Mouse (Mus musculus) layer of hippocampus, adult 9-10 months (tissue): ENCODE measurements around the gene Atxn1.

Source experiments
- DNase-seq: peaks from one replicate; pipeline ENCODE4 v3.0.0; 2022; ENCODE audit warnings: low spot score

Gene Atxn1

DNA sequence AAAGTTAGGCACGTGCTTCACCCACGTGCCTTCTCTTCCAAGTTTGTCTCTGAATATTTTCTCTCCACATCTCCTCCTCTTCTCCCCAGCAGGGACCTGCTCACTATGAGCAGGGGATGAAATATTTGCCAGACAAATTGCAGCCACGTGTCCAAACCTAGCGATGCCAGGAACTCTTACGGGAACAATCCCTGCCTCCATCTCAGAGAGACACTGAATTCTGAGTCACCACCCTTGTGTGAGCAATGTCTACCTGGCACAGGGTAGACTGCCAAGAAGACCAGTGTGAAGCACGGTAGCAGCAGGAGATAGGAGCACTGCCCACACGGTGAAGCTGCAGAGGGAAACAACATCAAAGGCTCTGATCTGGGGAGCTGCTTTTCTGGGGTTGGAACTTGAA, 394.9 kb downstream of the Atxn1 start:
- DNase-seq: no peak

DNA sequence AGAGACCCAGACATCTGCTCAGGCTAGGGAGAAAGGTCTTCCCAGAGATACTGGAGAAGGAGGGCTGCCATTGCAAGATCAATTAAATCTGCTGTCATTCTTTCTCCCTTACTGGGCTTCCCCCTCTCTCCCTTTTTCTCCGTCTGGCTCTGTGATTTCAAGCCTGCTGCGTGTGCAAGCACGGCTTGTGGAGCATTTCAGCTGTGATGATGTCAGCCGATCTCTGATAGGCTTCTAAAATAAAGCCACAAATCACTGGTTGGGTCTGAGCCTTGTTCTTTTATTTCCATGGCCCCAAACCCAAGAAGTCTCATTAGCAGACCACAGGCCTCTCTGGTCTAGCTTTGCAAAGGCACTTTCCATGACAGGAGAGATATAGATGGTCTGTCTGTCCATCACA, 399.9 kb downstream of the Atxn1 start:
- DNase-seq: no peak

DNA sequence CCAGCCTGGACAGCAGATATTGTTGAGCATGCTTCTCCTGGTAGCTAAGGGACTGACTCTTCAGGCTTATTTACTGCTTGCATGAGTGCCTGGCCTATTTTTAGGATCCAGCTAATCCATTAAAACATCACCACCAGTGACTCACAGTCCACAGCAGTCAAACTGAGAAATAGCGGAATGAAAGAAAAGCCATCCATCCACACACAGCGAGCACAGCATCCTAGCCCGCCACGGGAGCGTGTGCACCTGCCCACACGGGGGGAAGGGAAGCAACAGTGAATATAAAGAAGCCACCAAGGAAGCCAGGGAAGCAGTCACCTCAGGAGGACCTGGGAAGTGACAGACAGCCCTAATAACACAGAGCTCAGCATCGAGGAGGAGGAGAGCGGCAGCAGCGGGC, 402.8 kb downstream of the Atxn1 start:
- no peak for DNase-seq

DNA sequence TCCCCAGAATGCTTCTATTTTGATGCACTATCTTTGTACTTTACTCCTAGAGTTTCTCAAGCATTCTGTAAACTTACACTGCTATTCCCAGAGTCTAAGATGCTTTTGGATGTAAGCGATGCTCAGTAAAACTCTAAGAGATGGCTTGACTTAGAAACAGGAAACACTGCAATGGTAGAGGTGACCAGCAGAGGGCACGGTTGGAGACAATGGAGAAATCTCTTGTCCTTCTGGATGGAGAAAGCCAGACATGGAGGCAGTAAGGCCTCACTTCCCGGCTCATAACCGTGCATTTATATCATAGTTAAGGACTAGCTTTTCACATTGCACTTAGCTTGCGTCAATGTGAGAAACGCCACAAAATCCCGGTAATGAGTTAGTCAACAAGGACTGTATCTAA, 404.3 kb downstream of the Atxn1 start:
- DNase-seq: no peak

DNA sequence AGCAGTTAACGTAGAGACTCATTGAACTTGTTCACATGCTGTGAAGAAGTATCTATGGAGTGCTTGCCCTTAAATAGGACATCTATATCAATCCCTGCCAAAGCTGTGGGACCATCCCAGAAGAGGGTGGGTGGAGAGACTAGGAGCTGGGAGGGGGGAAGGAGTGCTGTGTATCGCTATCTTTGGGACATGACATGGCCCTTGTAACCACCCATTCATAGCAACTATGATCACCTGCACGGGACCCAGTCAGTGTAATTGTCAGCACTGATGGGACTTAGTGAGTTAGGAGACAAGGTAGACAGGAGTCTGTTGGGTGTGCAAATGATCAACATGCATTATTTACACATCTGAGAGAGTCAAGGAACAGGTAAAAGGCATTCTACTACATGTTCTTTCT, 405.6 kb downstream of the Atxn1 start:
- no peak for DNase-seq

DNA sequence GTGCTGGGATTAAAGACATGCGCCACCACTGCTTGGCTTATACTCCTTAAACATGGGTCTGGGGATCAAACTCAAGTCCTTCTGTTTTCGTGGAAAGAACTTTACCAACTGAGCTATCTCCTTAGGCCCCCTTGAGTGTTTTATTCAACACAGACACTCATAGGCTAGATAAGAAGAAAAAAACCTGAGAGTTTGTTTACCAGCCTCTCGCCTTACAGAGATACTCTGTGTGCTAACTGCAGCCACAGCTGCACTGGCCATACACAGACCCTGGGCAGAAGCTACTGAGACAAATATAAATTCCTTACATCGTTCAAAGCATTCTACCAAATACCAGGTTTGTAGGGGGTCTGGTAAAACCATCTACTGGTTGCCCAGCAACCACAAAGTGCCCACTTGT, 406.4 kb downstream of the Atxn1 start:
- DNase-seq: no peak

DNA sequence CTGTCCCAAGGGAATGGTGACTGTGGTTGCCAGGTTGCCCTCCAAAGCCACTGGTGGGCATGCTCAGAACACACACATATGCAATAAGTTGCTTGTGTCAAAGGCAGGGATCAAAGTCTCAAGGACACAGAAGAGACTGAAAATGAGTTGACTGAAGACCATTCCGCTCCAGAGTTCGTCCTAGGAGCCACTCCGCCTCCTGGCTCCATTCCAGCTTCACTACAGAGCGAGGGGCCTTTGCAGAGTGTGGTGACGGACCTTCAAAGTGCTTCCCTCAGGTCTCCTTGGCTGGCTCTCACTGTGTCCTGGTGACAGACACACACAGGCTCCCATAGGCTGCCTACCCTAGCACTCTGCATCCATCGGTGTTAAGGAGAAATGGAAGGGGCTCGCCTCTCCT, 411.1 kb downstream of the Atxn1 start:
- DNase-seq: no peak

DNA sequence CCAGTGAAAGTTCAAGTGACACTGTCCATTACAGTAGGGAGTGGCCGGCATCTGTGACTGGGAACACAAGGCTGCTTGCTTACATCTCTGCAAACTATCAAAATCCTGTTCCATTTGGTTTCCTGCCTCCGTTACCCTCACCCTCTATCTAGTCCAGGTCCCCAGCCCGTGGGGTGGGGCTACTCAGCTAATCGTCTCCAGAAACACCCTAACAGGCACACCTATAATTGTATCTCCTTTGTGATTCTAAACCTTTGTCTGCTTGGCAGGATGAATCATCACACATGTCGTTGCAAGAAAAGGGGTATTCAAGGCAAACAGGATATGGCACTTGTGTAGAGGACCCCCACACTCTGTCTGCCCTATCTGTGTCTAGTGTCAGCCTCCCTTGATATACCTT, 417.3 kb downstream of the Atxn1 start:
- no peak for DNase-seq

DNA sequence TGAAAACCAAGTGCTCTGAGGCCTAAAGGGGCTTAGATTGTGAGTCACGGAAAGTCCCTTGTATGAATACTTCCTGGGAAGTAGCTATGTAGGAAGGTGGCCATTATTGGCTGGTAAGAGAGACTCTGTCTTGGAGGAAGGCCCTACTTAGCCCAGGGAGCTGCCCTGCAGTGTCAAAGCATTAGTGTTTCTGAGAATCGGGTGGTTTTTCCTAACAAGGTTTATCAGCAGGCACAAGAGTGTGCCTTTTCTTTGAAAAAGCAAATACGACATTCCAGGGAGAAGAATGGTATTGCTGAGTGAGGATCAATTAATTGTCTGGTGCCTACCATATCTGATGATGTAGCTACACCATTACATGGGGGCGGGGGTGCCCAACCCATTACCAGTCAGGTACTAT, 417.9 kb downstream of the Atxn1 start:
- no peak for DNase-seq

DNA sequence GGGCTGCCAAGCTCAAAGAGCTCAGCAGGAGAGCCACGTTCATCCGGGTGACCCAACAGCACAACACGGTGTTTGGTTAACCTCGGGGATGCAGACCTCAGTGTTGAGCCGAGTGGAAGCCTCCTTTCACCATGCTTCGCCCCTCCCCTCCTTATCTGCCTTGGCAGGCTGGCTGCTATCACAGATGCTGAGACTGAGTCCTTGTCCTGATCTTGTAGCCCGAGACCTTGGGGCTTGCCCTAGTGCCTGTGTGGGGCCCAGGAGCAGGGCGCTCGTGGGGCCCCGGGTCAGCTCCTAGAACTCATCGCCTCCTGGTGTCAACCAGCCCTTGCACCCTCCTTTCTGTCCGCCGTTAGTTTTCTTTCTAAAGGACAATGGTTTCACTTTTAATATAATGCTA, 418.8 kb downstream of the Atxn1 start:
- no peak for DNase-seq

DNA sequence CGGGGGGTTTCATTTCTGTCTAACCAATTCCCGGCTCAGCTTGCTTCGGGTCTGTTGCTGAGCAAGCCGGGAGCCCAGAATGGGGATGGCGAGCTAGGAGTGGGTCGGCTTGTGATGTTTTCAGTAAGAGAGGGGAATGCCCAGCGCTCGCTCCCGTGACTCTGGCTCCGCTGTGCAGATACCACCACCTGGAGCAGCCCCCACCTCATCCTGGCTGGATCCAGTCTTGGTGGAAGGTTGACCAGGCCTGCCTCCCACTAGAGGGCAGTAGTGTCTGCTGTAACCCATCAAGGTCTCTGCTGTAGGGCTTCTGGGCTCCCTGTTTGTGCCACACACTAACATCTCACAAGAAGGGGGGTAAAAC, 425.6 kb downstream of the Atxn1 start:
- DNase-seq: no peak

DNA sequence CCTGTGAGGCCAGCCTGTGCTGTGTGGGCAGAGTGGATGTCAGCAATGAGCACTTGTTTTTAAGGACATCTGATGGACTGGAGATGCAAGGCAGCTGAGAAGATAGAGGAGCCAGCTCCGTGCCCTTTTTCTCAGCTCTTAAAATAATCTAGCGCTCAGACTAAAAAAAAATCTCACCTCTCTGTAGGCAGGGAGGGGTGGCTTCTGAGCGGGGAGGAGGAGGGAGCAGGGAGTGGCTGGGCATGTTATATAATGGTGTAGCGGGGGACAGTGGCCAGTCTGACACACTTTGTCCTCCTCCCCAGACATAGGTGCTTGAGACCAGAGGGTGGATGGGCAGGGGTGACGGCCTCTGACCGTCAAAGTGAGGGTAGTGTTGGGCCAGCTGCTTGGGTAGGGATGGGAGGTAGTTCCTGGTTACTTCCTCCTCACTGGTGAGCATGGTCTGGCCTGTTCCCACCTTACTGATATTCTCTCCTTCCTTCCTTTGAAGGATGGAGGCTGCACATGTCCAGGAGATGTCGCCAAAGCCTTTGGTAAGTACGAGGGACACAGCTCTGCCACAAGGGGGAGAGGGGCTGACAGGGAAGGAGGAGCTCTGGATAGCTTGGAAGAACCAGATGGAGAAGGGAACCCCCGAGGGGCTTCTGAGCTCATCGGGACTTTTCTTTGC, 426.1 kb downstream of the Atxn1 start:
- DNase-seq: no peak

DNA sequence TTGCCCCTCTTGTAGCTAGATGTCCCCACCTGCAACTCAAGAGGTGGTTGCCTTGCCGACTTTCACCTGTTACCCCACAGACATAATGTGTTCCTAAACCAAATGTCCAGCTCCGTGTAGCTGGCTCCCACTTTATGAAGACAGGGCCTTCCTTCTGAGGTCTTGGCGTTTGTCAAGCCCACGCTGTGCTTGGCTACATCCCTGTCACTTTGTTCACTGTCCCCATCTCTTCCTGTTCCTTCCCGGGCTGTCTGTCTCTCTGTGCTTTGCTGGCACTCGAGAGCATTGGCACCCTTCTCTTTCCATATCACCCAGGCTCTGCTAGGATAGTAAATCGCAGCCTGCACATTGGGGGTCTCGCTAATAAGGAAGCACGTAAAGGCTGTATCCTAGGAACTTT, 426.7 kb downstream of the Atxn1 start:
- DNase-seq: no peak

DNA sequence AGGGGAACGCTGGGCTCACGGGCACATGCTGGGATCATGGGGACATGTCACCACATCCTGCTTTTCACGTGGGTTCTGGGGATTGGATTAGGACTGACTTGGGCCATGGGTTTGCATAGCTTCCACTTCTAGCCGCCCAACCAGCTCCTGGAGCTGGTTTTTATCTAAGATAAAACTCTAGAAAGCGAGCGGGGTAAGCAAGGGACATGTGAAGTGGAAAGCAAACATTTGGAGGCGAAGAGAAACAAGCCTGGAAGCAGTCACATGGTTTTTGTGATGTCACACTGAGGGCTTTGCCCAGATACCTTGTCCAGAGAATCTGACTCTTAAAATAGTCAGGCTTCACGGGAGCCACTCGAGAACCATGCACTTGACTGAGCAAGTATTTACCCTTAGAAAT, 427.7 kb downstream of the Atxn1 start:
- DNase-seq: no peak

DNA sequence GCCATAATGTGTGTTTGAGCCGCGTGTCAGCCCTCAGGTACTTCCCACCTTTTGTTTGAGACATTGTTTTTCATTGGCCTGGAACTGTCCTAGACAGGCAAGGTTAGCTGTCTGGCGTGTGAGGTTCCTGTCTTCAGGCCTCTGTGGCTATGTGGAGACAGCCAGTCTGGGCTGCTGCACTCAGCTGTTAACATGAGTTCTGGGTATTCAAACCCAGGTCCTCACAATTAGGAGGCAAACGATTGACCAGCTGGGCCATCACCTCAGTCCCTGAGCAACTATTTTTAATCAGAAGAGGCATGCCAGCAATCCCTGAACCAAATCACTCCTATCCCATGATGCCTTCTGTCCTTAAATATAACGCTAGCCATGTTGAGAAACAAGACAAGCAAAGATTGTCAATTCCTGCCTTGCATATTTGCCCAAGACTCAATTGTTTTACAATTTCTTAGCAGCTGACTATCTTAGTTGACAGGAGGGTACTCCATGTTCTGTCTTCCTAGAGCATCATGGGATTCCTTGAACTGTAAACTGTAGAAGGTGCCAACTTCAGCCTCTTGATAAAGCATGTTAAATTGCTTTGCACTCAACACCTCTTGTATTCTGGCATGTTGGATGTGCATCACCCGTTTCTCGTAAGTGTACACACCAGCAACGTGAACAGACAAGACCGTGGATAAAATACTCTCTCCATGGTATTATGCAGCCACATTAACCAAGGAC, 428.9 kb downstream of the Atxn1 start:
- DNase-seq: no peak

DNA sequence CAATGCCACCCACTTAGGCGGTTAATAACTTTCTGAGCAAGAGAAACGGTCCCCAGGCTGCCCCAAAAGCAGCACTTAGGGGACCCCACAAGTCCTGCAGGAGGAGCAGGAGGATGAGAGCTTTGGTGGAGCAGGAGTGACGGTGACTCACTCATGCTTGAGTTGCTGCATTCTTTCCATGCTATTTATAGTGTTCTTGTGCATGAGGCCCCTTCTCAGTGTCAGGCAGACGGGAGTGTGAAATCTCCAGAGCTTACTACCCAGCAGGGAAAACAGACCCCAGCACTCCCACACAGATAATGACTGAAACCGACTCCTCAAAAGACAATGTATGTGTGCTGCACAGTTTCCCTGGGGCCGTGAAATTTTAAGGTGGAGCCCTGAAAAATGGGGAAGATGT, 434.1 kb downstream of the Atxn1 start:
- no peak for DNase-seq

DNA sequence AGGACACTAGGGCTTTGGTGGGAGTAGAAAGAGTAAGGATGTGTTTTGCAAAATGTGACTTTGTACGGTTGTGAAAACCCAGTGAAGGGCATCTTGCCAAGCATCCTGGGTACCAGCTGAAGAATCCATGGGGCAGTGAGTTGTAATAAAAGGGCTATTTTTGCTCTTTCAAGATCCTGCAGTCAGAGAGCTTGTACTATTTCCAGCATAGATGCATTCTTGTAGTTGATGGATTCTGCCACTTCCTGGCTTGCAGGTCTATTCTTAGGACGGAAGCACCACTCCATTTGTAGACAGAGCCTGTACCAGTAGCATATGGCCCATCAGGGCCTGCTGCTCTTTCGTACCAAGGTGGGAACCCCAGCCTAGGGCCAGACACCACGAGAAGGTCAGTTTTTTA, 436.0 kb downstream of the Atxn1 start:
- DNase-seq: no peak

DNA sequence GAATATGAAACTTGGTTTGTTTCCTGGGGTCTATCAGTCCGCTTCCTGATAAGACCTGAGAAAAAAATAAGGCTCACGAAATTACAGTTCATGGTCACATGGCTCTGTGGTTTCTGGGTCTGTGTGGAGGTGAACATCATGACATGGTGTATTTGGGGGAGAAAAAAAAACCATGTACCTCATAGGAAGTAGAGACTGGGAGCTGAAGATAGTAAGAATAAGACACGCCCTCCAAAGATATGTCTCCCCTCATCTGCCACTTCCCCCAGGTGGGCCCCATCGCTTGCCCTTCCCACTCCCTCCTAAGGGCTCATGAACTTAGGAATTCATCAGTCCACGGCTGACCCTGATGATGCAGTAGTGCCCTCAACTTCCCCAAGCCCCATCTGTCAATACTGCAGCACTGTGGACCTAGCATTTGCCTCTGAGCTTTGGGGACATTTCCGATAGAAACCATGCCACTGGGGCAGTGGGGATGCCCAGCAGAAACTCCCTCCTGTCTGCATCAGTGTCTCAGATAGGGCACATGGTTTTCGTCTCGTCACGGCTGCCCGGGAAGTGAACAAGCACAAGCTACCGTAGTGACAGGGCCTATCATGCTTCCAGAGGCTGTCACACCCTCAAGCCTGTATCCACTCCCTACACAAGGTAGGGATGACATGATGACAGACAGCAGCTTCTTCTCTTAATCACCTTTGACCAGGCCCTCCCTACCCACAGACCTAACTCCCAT, 437.4 kb downstream of the Atxn1 start:
- no peak for DNase-seq

DNA sequence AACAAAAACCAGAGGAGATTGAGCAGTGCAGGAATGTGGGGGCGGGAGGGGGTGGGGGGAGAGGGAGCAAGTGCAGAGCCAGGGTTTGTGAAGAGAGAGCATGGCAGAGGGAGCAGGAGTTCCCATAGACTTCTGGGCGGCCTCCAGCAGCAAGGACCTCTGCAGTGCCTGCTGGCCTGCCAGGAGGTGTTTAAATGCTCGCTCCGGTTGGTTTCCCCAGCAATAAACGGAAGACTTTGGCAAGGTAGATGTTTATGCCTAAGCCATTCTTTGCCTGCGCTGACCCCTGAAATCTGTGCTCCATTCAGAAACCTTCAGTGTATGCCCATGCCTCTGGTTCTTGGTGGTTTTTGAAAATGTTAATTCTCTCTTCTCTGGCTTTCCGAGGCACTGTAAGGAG, 438.6 kb downstream of the Atxn1 start:
- DNase-seq: no peak

DNA sequence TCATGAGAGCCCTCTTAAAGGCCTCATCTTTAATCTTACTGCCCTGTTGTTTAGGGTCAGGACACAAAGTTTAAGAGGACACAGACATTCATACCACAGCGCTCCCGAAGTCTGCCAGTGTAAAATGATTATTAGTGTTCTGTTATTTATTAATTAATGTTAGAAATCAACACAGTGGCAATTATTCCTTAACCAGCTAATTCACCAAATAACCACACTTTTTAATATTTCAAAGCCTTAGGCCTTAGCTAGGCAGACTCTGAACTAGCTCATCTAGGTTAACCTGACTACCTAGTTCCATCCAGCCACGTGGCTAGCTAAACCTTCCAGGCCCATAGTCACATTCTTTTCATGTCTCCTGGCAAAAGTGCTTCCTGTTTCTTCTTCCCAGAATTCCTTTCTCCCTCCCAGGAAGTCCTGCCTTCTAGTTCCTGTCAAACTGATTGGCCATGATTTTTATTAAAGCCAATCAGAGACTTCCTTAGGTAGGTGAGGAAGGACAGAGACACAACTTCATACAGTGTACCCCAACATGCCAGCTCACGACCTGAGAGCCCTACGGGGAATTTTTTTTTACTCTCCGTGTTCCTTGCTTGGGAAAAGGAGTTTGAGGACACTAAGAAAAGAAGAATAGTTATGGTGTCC, 439.9 kb downstream of the Atxn1 start:
- DNase-seq: no peak

DNA sequence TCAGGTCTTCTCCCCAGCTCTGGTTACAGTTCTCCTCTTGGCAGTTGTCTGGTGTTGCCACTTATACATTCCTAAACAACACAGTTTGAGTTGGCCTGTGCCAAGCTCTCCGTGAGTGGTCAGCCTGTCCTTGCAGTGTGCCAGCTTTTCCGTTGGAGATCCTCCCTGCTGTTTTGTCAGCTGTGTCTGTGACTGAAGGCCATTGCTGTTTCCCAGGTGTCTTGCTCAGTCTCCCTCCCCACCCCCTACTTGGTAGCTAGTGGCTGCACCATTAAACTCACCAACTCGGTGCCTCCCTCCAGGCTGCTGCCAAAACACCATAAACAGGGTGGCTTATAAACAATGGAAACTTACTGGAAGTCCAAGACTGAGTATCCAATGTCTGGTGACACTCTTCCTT, 440.5 kb downstream of the Atxn1 start:
- no peak for DNase-seq

DNA sequence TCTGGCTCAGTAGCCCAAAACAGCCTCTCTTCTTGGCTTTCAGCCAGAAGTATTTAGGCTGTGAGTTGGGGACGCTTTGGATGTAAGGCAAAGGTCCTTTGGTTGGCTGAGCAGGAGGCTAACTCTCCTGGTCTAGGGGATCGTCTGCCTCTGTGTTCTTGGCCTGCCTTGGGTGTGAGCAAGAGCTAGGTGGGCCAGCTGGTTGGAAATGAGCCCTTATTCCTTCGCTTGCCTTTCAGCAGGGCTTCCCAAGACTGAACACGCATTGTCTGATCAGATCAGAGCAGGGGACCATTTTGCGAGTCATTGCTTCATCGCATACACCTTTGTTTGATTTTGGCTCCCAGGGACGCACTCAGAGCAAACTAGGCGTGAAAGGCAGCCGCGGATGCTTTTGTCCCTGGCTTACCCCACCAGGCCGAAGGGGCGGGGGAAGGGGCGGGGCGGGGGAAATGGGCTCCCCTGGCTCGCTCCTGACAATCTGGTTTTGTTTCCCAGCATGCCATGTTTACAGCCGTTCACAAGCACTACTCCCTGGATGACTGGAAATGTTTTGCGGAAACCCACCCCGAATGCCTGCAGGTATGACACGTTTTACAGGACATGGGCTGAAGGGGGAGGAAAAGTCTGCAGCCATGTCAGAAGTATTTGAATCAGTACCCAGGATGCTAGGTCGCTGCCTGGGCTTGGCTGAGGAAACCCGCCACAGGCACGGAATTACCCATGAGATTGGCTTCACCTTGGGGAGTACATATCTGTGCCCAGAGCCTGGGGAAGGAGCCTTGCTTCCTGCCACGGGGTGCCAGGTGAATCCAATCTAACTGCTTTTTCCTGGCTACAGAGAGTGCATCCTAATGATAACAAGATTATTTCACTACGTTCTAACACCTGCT, 448.1 kb downstream of the Atxn1 start:
- DNase-seq: no peak
